Mouse (Mus musculus): Measurements from ENCODE around the gene Atp5l. TPM values are rescaled to one million over a fixed set of nuclear protein-coding genes. Genes with fewer than 3 reads are reported as not detected.

The Atp5l gene
- 284 TPM for polyA plus RNA-seq (2014; fragmentation: Illumina TruSeq; extraction: RNeasy Lipid Tissue Mini Kit (QIAGEN cat#74804))

GRCm38 (mm10) chr9:44920374-44921122, at the start of gene Atp5l:
Gene Atp5l, minus strand, starts transcription at chr9:44920742.

DNA sequence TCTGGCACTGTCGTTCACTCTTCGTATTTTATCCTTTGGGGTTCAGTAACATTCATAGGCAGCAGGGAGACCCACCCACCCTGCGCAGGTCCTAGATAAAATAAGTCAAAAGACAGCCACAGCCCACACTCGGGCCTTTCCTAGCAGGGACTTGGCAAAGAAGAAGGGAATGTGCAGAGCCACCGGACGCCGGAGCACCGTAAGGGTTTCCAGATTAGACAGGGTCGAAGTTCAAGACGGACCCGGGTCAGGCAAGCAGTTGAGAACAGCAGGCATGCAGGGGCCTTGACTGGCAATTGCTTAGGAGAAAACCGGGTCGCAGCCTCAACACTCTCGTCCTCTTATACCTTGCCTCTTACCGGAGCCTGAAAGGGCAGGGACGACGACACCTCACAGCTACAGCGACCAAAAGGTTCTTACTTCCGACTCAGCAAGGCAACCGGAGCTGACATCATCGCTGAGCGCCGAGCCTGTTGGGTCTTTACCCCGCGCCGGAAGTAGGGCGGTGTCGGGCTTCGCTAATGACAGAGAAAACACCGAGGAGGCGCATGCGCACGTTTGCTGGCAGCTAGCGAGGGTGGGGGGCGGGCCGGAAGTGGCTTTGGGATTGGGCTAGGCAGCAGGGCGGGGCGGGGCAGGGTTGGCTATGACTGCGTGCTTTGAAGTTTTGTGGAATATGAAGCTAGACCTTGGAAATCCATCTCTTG, 44.7 kb upstream of the Atp5l start, which contains the start of gene Ube4a:
Ube4a (minus strand) TSS at position 475 of the 707 bp plus-strand sequence.

GRCm38 (mm10) chr9:44881221-44881871, 39.2 kb downstream of the Atp5l start, which contains the start of gene Kmt2a:
Gene Kmt2a, minus strand, starts transcription at chr9:44881296.

Other genes starting within 250 kb of the Atp5l start
- gene Treh, start 247.5 kb downstream of the Atp5l start, polyA plus RNA-seq (2014; fragmentation: Illumina TruSeq; extraction: RNeasy Lipid Tissue Mini Kit (QIAGEN cat#74804)): not detected
- 0.71 TPM for gene Phldb1, start 185.5 kb downstream of the Atp5l start, polyA plus RNA-seq (2014; fragmentation: Illumina TruSeq; extraction: RNeasy Lipid Tissue Mini Kit (QIAGEN cat#74804))
- 372 TPM for gene Arcn1, start 152.9 kb downstream of the Atp5l start, polyA plus RNA-seq (2014; fragmentation: Illumina TruSeq; extraction: RNeasy Lipid Tissue Mini Kit (QIAGEN cat#74804))
- 29.9 TPM for gene Ift46, start 152.8 kb downstream of the Atp5l start, polyA plus RNA-seq (2014; fragmentation: Illumina TruSeq; extraction: RNeasy Lipid Tissue Mini Kit (QIAGEN cat#74804))
- 0.91 TPM for gene Tmem25, start 121.4 kb downstream of the Atp5l start, polyA plus RNA-seq (2014; fragmentation: Illumina TruSeq; extraction: RNeasy Lipid Tissue Mini Kit (QIAGEN cat#74804))
- not detected for gene Ttc36, start 117.7 kb downstream of the Atp5l start, polyA plus RNA-seq (2014; fragmentation: Illumina TruSeq; extraction: RNeasy Lipid Tissue Mini Kit (QIAGEN cat#74804))
- 41.2 TPM for gene Kmt2a, start 39.4 kb downstream of the Atp5l start, polyA plus RNA-seq (2014; fragmentation: Illumina TruSeq; extraction: RNeasy Lipid Tissue Mini Kit (QIAGEN cat#74804))
- gene Ube4a, start 44.9 kb upstream of the Atp5l start, polyA plus RNA-seq (2014; fragmentation: Illumina TruSeq; extraction: RNeasy Lipid Tissue Mini Kit (QIAGEN cat#74804)): 81.2 TPM
- 1.3 TPM for gene Cd3g, start 59.7 kb upstream of the Atp5l start, polyA plus RNA-seq (2014; fragmentation: Illumina TruSeq; extraction: RNeasy Lipid Tissue Mini Kit (QIAGEN cat#74804))
- 0.29 TPM for gene Cd3d, start 61.0 kb upstream of the Atp5l start, polyA plus RNA-seq (2014; fragmentation: Illumina TruSeq; extraction: RNeasy Lipid Tissue Mini Kit (QIAGEN cat#74804))
- gene Cd3e, start 88.9 kb upstream of the Atp5l start, polyA plus RNA-seq (2014; fragmentation: Illumina TruSeq; extraction: RNeasy Lipid Tissue Mini Kit (QIAGEN cat#74804)): 0.80 TPM
- gene Mpzl2, start 119.1 kb upstream of the Atp5l start, polyA plus RNA-seq (2014; fragmentation: Illumina TruSeq; extraction: RNeasy Lipid Tissue Mini Kit (QIAGEN cat#74804)): 6.6 TPM
- 3.0 TPM for gene Mpzl3, start 134.4 kb upstream of the Atp5l start, polyA plus RNA-seq (2014; fragmentation: Illumina TruSeq; extraction: RNeasy Lipid Tissue Mini Kit (QIAGEN cat#74804))
- gene Jaml, start 158.4 kb upstream of the Atp5l start, polyA plus RNA-seq (2014; fragmentation: Illumina TruSeq; extraction: RNeasy Lipid Tissue Mini Kit (QIAGEN cat#74804)): 4.1 TPM
- 1.1 TPM for gene Scn2b, start 197.0 kb upstream of the Atp5l start, polyA plus RNA-seq (2014; fragmentation: Illumina TruSeq; extraction: RNeasy Lipid Tissue Mini Kit (QIAGEN cat#74804))
- 0.40 TPM for gene Scn4b, start 217.7 kb upstream of the Atp5l start, polyA plus RNA-seq (2014; fragmentation: Illumina TruSeq; extraction: RNeasy Lipid Tissue Mini Kit (QIAGEN cat#74804))

Data from ovary, adult 10 weeks (tissue).